ENCODE assay signal across 8 mouse cellular contexts in genomic region chr9:120140652-120141051, GRCm38 (mm10). TPM values are rescaled to one million over a fixed set of nuclear protein-coding genes. Genes with fewer than 3 reads are reported as not detected.
A peak's percentile ranks its signal among the peaks of the same experiment; 100 is the strongest.
DNase-seq lines count a peak whose midpoint lies in the region; ATAC-seq and TF ChIP-seq lines count a peak whose summit lies in the region.

No protein-coding gene starts in this region.

- no peak overlapping the region for H3K27ac ChIP-seq in cerebellum, adult 2 months (ENCODE audit: insufficient read depth, low read length)
- no peak overlapping the region for H3K27ac ChIP-seq in hindbrain, embryonic 16.5 days (ENCODE audit: low read depth, low read length)

- H3K4me3 ChIP-seq in cerebellum, adult 2 months (replicated peaks; ENCODE audit: insufficient read depth, low read depth, low read length) = no peak overlapping the region
- H3K4me3 ChIP-seq in hindbrain, embryonic 16.5 days (ENCODE audit: low read length) = no peak overlapping the region

- H3K36me3 ChIP-seq in hindbrain, embryonic 16.5 days (ENCODE audit: control insufficient read depth, insufficient read depth, low read length) = no peaks in the 10 kb centered on the region

- TF ChIP-seq CTCF in cerebellum, adult 2 months (IDR thresholded peaks at IDR 0.05; ENCODE audit: borderline replicate concordance, insufficient read depth, low read depth, low read length) = peak; percentile 86

- H3K9me3 ChIP-seq in hindbrain, embryonic 16.5 days (ENCODE audit: control insufficient read depth, low read length) = no peaks in the 10 kb centered on the region

- 6% methylated on average over 4 of the region's 4 CpGs for WGBS in cerebellum, adult 2 months
- 6% methylated on average over 4 of the region's 4 CpGs for WGBS in hindbrain, embryonic 16.5 days

- H3K27me3 ChIP-seq in cerebellum, adult 2 months (ENCODE audit: control insufficient read depth, insufficient read depth, low read length) = no peaks in the 10 kb centered on the region
- no peaks in the 10 kb centered on the region for H3K27me3 ChIP-seq in hindbrain, embryonic 16.5 days (replicated peaks; ENCODE audit: control insufficient read depth, insufficient read depth, low read length)

- ATAC-seq in hindbrain, embryonic 16.5 days = peak; percentile 84

- no peak overlapping the region for H3K4me2 ChIP-seq in hindbrain, embryonic 16.5 days (ENCODE audit: low read length)

- DNase-seq in R1 (ENCODE audit: low read depth, low spot score) = peak; percentile 82
- DNase-seq in cerebellum, adult 2 months = peak; percentile 60 to 72
- peak; percentile 70 for DNase-seq in forelimb bud, embryonic 11.5 days (ENCODE audit: low read depth, low spot score)
- DNase-seq in layer of hippocampus, postnatal 36 days = peak; percentile 77 to 80
- DNase-seq in lung, postnatal 36 days = peak; percentile 78
- peak; percentile 88 to 90 for DNase-seq in right cerebral cortex, adult 2 months (ENCODE audit: low spot score in 2 of 2)
- DNase-seq in urinary bladder, postnatal 25 days (ENCODE audit: low spot score) = peak; percentile 82

- H3K4me1 ChIP-seq in cerebellum, adult 2 months (ENCODE audit: control insufficient read depth, insufficient read depth, low read length) = no peaks in the 10 kb centered on the region
- no peaks in the 10 kb centered on the region for H3K4me1 ChIP-seq in hindbrain, embryonic 16.5 days (ENCODE audit: control insufficient read depth, insufficient read depth, low read depth, low read length)

- no peak for TF ChIP-seq POLR2A in cerebellum, adult 2 months (IDR thresholded peaks at IDR 0.05; ENCODE audit: borderline replicate concordance, insufficient read depth, low read length)

- H3K9ac ChIP-seq in hindbrain, embryonic 16.5 days (ENCODE audit: low read depth, low read length) = no peak overlapping the region

RNA-seq across cellular contexts. Expression of gene Mobp, which starts 8.9 kb away (rescaled TPM):
- 1,427 and 1,761 TPM in 2 replicates for polyA plus RNA-seq in cerebellum, adult 2 months (2012; rRNA removed)
- polyA plus RNA-seq in hindbrain, embryonic 16.5 days (2015; fragmentation: Nextera tagmentation; extraction: Ambion mirVana) = 0.20 and 0.21 TPM in 2 replicates
- total RNA-seq in layer of hippocampus, postnatal 36 days (2021) = 100 to 1,000 TPM; 456 to 539 TPM

RNA-seq across cellular contexts. Expression of gene Rpsa, which starts 13.2 kb away (rescaled TPM):
- polyA plus RNA-seq in cerebellum, adult 2 months (2012; rRNA removed) = 691 and 736 TPM in 2 replicates
- 939 and 943 TPM in 2 replicates for polyA plus RNA-seq in hindbrain, embryonic 16.5 days (2015; fragmentation: Nextera tagmentation; extraction: Ambion mirVana)
- 100 to 1,000 TPM; 428 to 437 TPM for total RNA-seq in layer of hippocampus, postnatal 36 days (2021)

RNA-seq across cellular contexts. Expression of gene Slc25a38, which starts 30.5 kb away (rescaled TPM):
- 30.3 and 30.5 TPM in 2 replicates for polyA plus RNA-seq in cerebellum, adult 2 months (2012; rRNA removed)
- 48.1 and 48.6 TPM in 2 replicates for polyA plus RNA-seq in hindbrain, embryonic 16.5 days (2015; fragmentation: Nextera tagmentation; extraction: Ambion mirVana)
- 10 to 100 TPM; 26.9 to 29.1 TPM for total RNA-seq in layer of hippocampus, postnatal 36 days (2021)

RNA-seq across cellular contexts. Expression of gene Ccr8, which starts 48.7 kb away (rescaled TPM):
- not detected in 2 replicates for polyA plus RNA-seq in cerebellum, adult 2 months (2012; rRNA removed)
- polyA plus RNA-seq in hindbrain, embryonic 16.5 days (2015; fragmentation: Nextera tagmentation; extraction: Ambion mirVana) = not detected in 2 replicates
- not detected for total RNA-seq in layer of hippocampus, postnatal 36 days (2021)

Comparison
In these comparisons a context has a peak if more than half of its experiments do, and no peak if none do; other contexts are left out.
1. RNA of gene Mobp, which starts 8.9 kb away (polyA plus RNA-seq): 1,427 to 1,761 TPM in cerebellum, adult 2 months; 0.20 to 0.21 TPM in hindbrain, embryonic 16.5 days; every median in the first group is over 1,000 times any median in the second.
2. Peak in every context shown above with its lines, with median percentiles within 50 percentile points of each other: DNase-seq.